ENCODE assay signal across 18 mouse cellular contexts in genomic region chr1:130987418-130987817, GRCm38 (mm10). TPM values are rescaled to one million over a fixed set of nuclear protein-coding genes. Genes with fewer than 3 reads are reported as not detected.
A peak's percentile ranks its signal among the peaks of the same experiment; 100 is the strongest.
DNase-seq lines count a peak whose midpoint lies in the region; ATAC-seq and TF ChIP-seq lines count a peak whose summit lies in the region.
"Had no signal": no experiment of that assay in that cellular context is flagged by ENCODE, and none has a peak within 500 bp of the region (broad histone marks: within the 10 kb centered on the region; RNA-seq: fewer than 3 reads in every experiment).

No protein-coding gene starts in this region.

- no peak overlapping the region for H3K9ac ChIP-seq in liver, postnatal 0 days (replicated peaks)
- no peak overlapping the region for H3K9ac ChIP-seq in liver, embryonic 11.5 days (ENCODE audit: low read depth, low read length)
- no peak overlapping the region for H3K9ac ChIP-seq in CH12.LX (ENCODE audit: insufficient read depth, low read depth)
- H3K9ac ChIP-seq: midbrain, embryonic 12.5 days; neural tube, embryonic 12.5 days had no signal

- dilution Hi-C loops in CH12.LX (cut with MboI; ENCODE audit: extremely low pct_ligation_motif_present, extremely low pct_unique_long_range_greater_than_20kb, low sequenced_read_pairs) = no loop called here

- no peak overlapping the region for H3K4me2 ChIP-seq in liver, postnatal 0 days (ENCODE audit: low read depth, low read length)
- no peak overlapping the region for H3K4me2 ChIP-seq in liver, embryonic 11.5 days
- no peak overlapping the region for H3K4me2 ChIP-seq in CH12.LX (ENCODE audit: insufficient read depth, low read depth, poor library complexity, severe bottlenecking)
- H3K4me2 ChIP-seq: midbrain, embryonic 12.5 days; neural tube, embryonic 12.5 days had no signal

- TF ChIP-seq CTCF in liver, postnatal 0 days (IDR thresholded peaks at IDR 0.05; ENCODE audit: low read depth) = peak; percentile 67
- peak; percentile 33 to 97 for TF ChIP-seq CTCF in CH12.LX (conservative IDR thresholded peaks at IDR 0.05 in 1 of 2, IDR thresholded peaks at IDR 0.05 in 1 of 2; ENCODE audit: low read depth in 2 of 2, low read length in 2 of 2)

- TF ChIP-seq RAD21 in CH12.LX (IDR thresholded peaks at IDR 0.05; ENCODE audit: low read depth, low read length) = peak; percentile 96

- TF ChIP-seq EP300 in liver, postnatal 0 days (IDR thresholded peaks at IDR 0.05; ENCODE audit: low read depth) = no peak
- TF ChIP-seq EP300 in CH12.LX (IDR thresholded peaks at IDR 0.05; ENCODE audit: low read length) = peak; percentile 97

- no peak overlapping the region for H3K27ac ChIP-seq in liver, postnatal 0 days (ENCODE audit: low read depth)
- no peak overlapping the region for H3K27ac ChIP-seq in liver, embryonic 11.5 days (ENCODE audit: low read depth, low read length)
- H3K27ac ChIP-seq in CH12.LX (ENCODE audit: insufficient read depth, low read depth) = peak overlapping the region; percentile 42
- H3K27ac ChIP-seq: hindbrain, postnatal 0 days; midbrain, embryonic 12.5 days; neural tube, embryonic 12.5 days had no signal

- DNase-seq in liver, postnatal 0 days = peak; percentile 18
- DNase-seq in liver, embryonic 11.5 days (ENCODE audit: low spot score) = no peak
- DNase-seq in CH12.LX (ENCODE audit: extremely low read depth) = peak; percentile 93
- DNase-seq in spleen, postnatal 10 days (ENCODE audit: low spot score in 2 of 2) = peak; percentile 2 to 36
- no peak for DNase-seq in cerebellum, adult 18-20 months
- no peak for DNase-seq in embryo, embryonic 10.5 days (ENCODE audit: low spot score)
- DNase-seq: adrenal gland, adult 8-10 months; right cerebral cortex, postnatal 25 days had no signal

- no peaks in the 10 kb centered on the region for H3K27me3 ChIP-seq in liver, postnatal 0 days (ENCODE audit: insufficient read depth, low read length)
- H3K27me3 ChIP-seq in liver, embryonic 11.5 days (replicated peaks; ENCODE audit: control insufficient read depth, insufficient read depth, low read length) = no peaks in the 10 kb centered on the region
- no peaks in the 10 kb centered on the region for H3K27me3 ChIP-seq in CH12.LX (replicated peaks)
- H3K27me3 ChIP-seq: midbrain, embryonic 12.5 days; neural tube, embryonic 12.5 days had no signal

- in situ Hi-C loops in CH12.LX (cut with MboI; ENCODE audit: low pct_ligation_motif_present, low pct_unique_long_range_greater_than_20kb, low sequenced_read_pairs) = loop anchor here (5.0 to 10.0 kb wide), 3 partner anchors 65 to 273 kb away; partner anchors contain the start of genes Gm29427 and Yod1

- ATAC-seq in liver, postnatal 0 days = peak; percentile 55
- ATAC-seq in liver, embryonic 11.5 days (replicated peaks; ENCODE audit: low FRiP score) = no peak
- peak; percentile 91 for ATAC-seq in common myeloid progenitor, adult 5-6 weeks (replicated peaks; ENCODE audit: low read depth, poor library complexity, severe bottlenecking)
- ATAC-seq: hindbrain, postnatal 0 days had no signal

- H3K4me1 ChIP-seq in liver, postnatal 0 days (ENCODE audit: insufficient read depth) = no peaks in the 10 kb centered on the region
- no peaks in the 10 kb centered on the region for H3K4me1 ChIP-seq in liver, embryonic 11.5 days (replicated peaks; ENCODE audit: control insufficient read depth, insufficient read depth, low read length)
- peaks cover 25 to 54% of the 10 kb centered on the region in 2 experiments for H3K4me1 ChIP-seq in CH12.LX (ENCODE audit: control insufficient read depth in 1 of 2, insufficient read depth in 2 of 2)
- H3K4me1 ChIP-seq: midbrain, embryonic 12.5 days; neural tube, embryonic 12.5 days had no signal

- no peaks in the 10 kb centered on the region for H3K79me2 ChIP-seq in CH12.LX (replicated peaks; ENCODE audit: control insufficient read depth, extremely low read depth, insufficient read depth, poor library complexity, severe bottlenecking)

- H3K4me3 ChIP-seq in liver, postnatal 0 days (ENCODE audit: low read depth, low read length) = no peak overlapping the region
- no peak overlapping the region for H3K4me3 ChIP-seq in liver, embryonic 11.5 days (ENCODE audit: low read depth, low read length)
- H3K4me3 ChIP-seq in CH12.LX (replicated peaks in 1 of 3; ENCODE audit: low read depth in 2 of 3, low read length in 2 of 3, poor library complexity in 1 of 3) = peak overlapping the region in 1 of 3 experiments; percentile 17
- H3K4me3 ChIP-seq: erythroblast, embryonic 14.5 days; midbrain, embryonic 12.5 days; neural tube, embryonic 12.5 days had no signal

- no peak for TF ChIP-seq POLR2A in CH12.LX (IDR thresholded peaks at IDR 0.05; ENCODE audit: low read depth, low read length)

- H3K36me3 ChIP-seq in liver, postnatal 0 days (replicated peaks; ENCODE audit: insufficient read depth, low read length) = no peaks in the 10 kb centered on the region
- H3K36me3 ChIP-seq in liver, embryonic 11.5 days (ENCODE audit: control insufficient read depth, insufficient read depth, low read length) = no peaks in the 10 kb centered on the region
- H3K36me3 ChIP-seq in CH12.LX (replicated peaks in 1 of 2; ENCODE audit: control insufficient read depth in 1 of 2, insufficient read depth in 1 of 2, low read length in 1 of 2) = no peaks in the 10 kb centered on the region
- H3K36me3 ChIP-seq: midbrain, embryonic 12.5 days; neural tube, embryonic 12.5 days had no signal

- no peaks in the 10 kb centered on the region for H3K9me3 ChIP-seq in liver, postnatal 0 days (ENCODE audit: low read length)
- H3K9me3 ChIP-seq in liver, embryonic 11.5 days (ENCODE audit: control insufficient read depth, low read length) = no peaks in the 10 kb centered on the region
- H3K9me3 ChIP-seq in CH12.LX (replicated peaks; ENCODE audit: low read length) = peaks cover 7% of the 10 kb centered on the region
- H3K9me3 ChIP-seq: midbrain, embryonic 12.5 days; neural tube, embryonic 12.5 days had no signal

TF ChIP-seq in CH12.LX, 34 proteins besides CTCF, POLR2A, EP300 and RAD21 (continues in another document):
- TF ChIP-seq KAT2A (IDR thresholded peaks at IDR 0.05; ENCODE audit: insufficient replicate concordance, low read length) = no peak
- 0 out of 2 replicates have a peak, but pooled peaks have one; percentile 22 for TF ChIP-seq MAFK (IDR thresholded peaks at IDR 0.05; ENCODE audit: insufficient replicate concordance, low read length)
- TF ChIP-seq USF1 (IDR thresholded peaks at IDR 0.05; ENCODE audit: low read depth, low read length) = no peak
- TF ChIP-seq JUN (IDR thresholded peaks at IDR 0.05; ENCODE audit: insufficient read depth, low read depth, low read length) = 0 out of 2 replicates have a peak, but pooled peaks have one; percentile 17
- TF ChIP-seq MAZ (IDR thresholded peaks at IDR 0.05; ENCODE audit: low read depth, low read length) = no peak
- no peak for TF ChIP-seq USF2 (conservative IDR thresholded peaks at IDR 0.05; ENCODE audit: low read depth, low read length)
- no peak for TF ChIP-seq ZNF384 (IDR thresholded peaks at IDR 0.05; ENCODE audit: low read depth, low read length)
- peak; percentile 78; the same call in 1 of the 2 replicates for TF ChIP-seq MYC (IDR thresholded peaks at IDR 0.05; ENCODE audit: low read depth, low read length)
- TF ChIP-seq SIN3A (IDR thresholded peaks at IDR 0.05; ENCODE audit: low read length) = peak; percentile 82
- TF ChIP-seq ZC3H11A (IDR thresholded peaks at IDR 0.05; ENCODE audit: low read depth, low read length) = peak; percentile 91
- TF ChIP-seq UBTF (IDR thresholded peaks at IDR 0.05; ENCODE audit: low read depth, low read length) = no peak
- TF ChIP-seq MXI1 (IDR thresholded peaks at IDR 0.05; ENCODE audit: low read depth, low read length) = no peak; the same call in 1 of the 2 replicates
- no peak for TF ChIP-seq POLR2AphosphoS2 (IDR thresholded peaks at IDR 0.05; ENCODE audit: low read depth, low read length)
- no peak for TF ChIP-seq GABPA (IDR thresholded peaks at IDR 0.05; ENCODE audit: insufficient replicate concordance, low read depth, low read length)
- TF ChIP-seq PAX5 (IDR thresholded peaks at IDR 0.05; ENCODE audit: low read length) = no peak
- no peak for TF ChIP-seq NELFE (IDR thresholded peaks at IDR 0.05; ENCODE audit: low read depth, low read length)
- TF ChIP-seq ETS1 (conservative IDR thresholded peaks at IDR 0.05; ENCODE audit: low read depth, low read length) = peak; percentile 90
- peak; percentile 85; the same call in 1 of the 2 replicates for TF ChIP-seq MEF2A (IDR thresholded peaks at IDR 0.05; ENCODE audit: borderline replicate concordance, low read depth, low read length)
- TF ChIP-seq CHD2 (IDR thresholded peaks at IDR 0.05; ENCODE audit: low read length) = no peak
- peak; percentile 98 for TF ChIP-seq IRF4 (IDR thresholded peaks at IDR 0.05; ENCODE audit: low read depth, low read length)
- TF ChIP-seq TCF12 (IDR thresholded peaks at IDR 0.05; ENCODE audit: low read depth, low read length) = peak; percentile 87
- no peak for TF ChIP-seq E2F4 (IDR thresholded peaks at IDR 0.05; ENCODE audit: insufficient replicate concordance, low read depth, low read length)
- TF ChIP-seq CHD1 (IDR thresholded peaks at IDR 0.05; ENCODE audit: low read depth, low read length) = no peak
- TF ChIP-seq NRF1 (IDR thresholded peaks at IDR 0.05; ENCODE audit: low read depth, low read length) = no peak
- no peak for TF ChIP-seq RCOR1 (conservative IDR thresholded peaks at IDR 0.05; ENCODE audit: low read depth, low read length)
- no peak for TF ChIP-seq ZMIZ1 (IDR thresholded peaks at IDR 0.05; ENCODE audit: low read depth, low read length)
- peak; percentile 77; the same call in 1 of the 2 replicates for TF ChIP-seq TBP (conservative IDR thresholded peaks at IDR 0.05; ENCODE audit: low read depth, low read length)
- 0 out of 2 replicates have a peak, but pooled peaks have one; percentile 61 for TF ChIP-seq MAX (IDR thresholded peaks at IDR 0.05; ENCODE audit: low read length)

RNA-seq across cellular contexts. Expression of gene Il10, which starts 32.2 kb away (rescaled TPM):
- 0.19 TPM in 1 of 2 replicates, not detected in the other for polyA plus RNA-seq in liver, postnatal 0 days (2015; fragmentation: Nextera tagmentation; extraction: Ambion mirVana)
- polyA plus RNA-seq in liver, embryonic 11.5 days (2014; fragmentation: Nextera tagmentation; extraction: Ambion mirVana) = not detected in 2 replicates
- 389 and 399 TPM in 2 replicates for total RNA-seq in CH12.LX (2012; rRNA removed)
- 903 and 969 TPM in 2 replicates for total RNA-seq in CH12.LX (2014; rRNA removed)
- 236 and 284 TPM in 2 replicates for polyA plus RNA-seq in CH12.LX (2012; ENCODE audit: insufficient read length, low read depth)
- total RNA-seq in common myeloid progenitor, adult 5-6 weeks (2017) = not detected in 2 replicates
- total RNA-seq: gastrocnemius, adult 8-10 months; hindbrain, postnatal 0 days; left cerebral cortex, postnatal 10 days had no signal
- polyA plus RNA-seq: erythroblast, embryonic 14.5 days; heart, embryonic 14.5 days; hindbrain, postnatal 0 days; liver, embryonic 16.5 days; midbrain, embryonic 12.5 days; neural tube, embryonic 12.5 days had no signal

RNA-seq across cellular contexts. Expression of gene Il19, which starts 47.5 kb away (rescaled TPM):
- not detected in 2 replicates for polyA plus RNA-seq in liver, postnatal 0 days (2015; fragmentation: Nextera tagmentation; extraction: Ambion mirVana)
- polyA plus RNA-seq in liver, embryonic 11.5 days (2014; fragmentation: Nextera tagmentation; extraction: Ambion mirVana) = not detected in 2 replicates
- total RNA-seq in CH12.LX (2012; rRNA removed) (0.21 TPM in 1 of 2 replicates, not detected in the other), CH12.LX (2014; rRNA removed) (0.38 and 0.39 TPM in 2 replicates)
- not detected in 2 replicates for polyA plus RNA-seq in CH12.LX (2012; ENCODE audit: insufficient read length, low read depth)
- total RNA-seq in common myeloid progenitor, adult 5-6 weeks (2017) = not detected in 2 replicates
- total RNA-seq: adrenal gland, adult 8-10 months; left cerebral cortex, postnatal 10 days had no signal
- polyA plus RNA-seq: erythroblast, embryonic 14.5 days; heart, embryonic 14.5 days; large intestine, adult 2 months; liver, embryonic 16.5 days; midbrain, embryonic 12.5 days; neural tube, embryonic 12.5 days had no signal

Comparison
In these comparisons a context has a peak if more than half of its experiments do, and no peak if none do; other contexts are left out.
1. DNase-seq: peak in liver, postnatal 0 days (single experiment), CH12.LX (single experiment) and spleen, postnatal 10 days (2 of 2); none in liver, embryonic 11.5 days (single experiment), cerebellum, adult 18-20 months (0 of 2) and embryo, embryonic 10.5 days (single experiment).
2. RNA of gene Il10, which starts 32.2 kb away (polyA plus RNA-seq): 236 to 284 TPM in CH12.LX; 0.19 TPM in liver, postnatal 0 days and not detected in liver, embryonic 11.5 days; every median in the first group is over 100 times any median in the second.